Mouse (Mus musculus): ENCODE measurements around the gene Hs2st1.

GRCm38 (mm10) chr3:144568861-144569361 lies 1.1 kb downstream of the Hs2st1 start:
- TF ChIP-seq CTCF (IDR thresholded peaks at IDR 0.05; ENCODE audit: insufficient read depth, low read depth, low read length) (no peak), POLR2A (IDR thresholded peaks at IDR 0.05; ENCODE audit: insufficient read depth, low read depth, low read length) (no peak)

Measured in olfactory bulb, adult 2 months (tissue).